Mouse (Mus musculus) E14TG2a.4 (cell line): ENCODE results near the gene Il9r.

Source experiments
- CTCF ChIP-seq: conservative IDR thresholded peaks from 2 replicates; pipeline ENCODE4 v1.5.1; 2014; ENCODE audit warnings: low read length
- POU5F1 ChIP-seq: IDR thresholded peaks from 2 replicates; pipeline ENCODE4 v1.6.1; 2014; ENCODE audit warnings: low read length, borderline replicate concordance

DNA sequence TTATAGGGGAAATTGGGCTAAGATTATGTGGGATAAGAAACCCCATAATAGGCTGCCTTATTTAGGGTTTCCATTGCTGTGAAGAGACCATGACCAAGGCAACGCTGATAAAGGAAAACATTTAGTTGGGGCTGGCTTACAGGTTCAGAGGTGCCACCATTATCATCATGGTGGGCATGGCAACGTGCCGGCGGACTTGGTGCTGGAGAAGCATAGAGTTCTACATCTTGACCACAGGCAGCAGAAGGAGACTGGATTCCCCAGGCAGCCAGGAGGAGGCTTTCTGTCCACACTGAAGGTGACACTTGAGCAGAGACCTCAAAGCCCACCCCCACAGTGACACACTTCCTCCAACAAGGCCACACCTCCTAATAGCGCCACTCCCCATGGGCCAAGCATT is 48.8 kb downstream of the Il9r start:
- no peak for TF ChIP-seq CTCF
- no peak for TF ChIP-seq POU5F1
